Mouse (Mus musculus) layer of hippocampus, postnatal 25 days (tissue): ENCODE measurements at regions not wholly inside any gene's neighbourhood (a gene's known extent, or its start where the extent isn't known, plus 50 kb on each side); places are given as distances from the start of the nearest gene placed in this dataset.
"Not testable (repeated sequence)": the region's sequence is repeated elsewhere in the genome, so short reads cannot be mapped to it uniquely, and the experiment has no call there.

Source experiments
- DNase-seq, 2 experiments: peaks; one replicate each; pipeline ENCODE4 v3.0.0; 2022; ENCODE audit warnings: mixed read lengths in 2 of 2, low spot score in 1 of 2; ENCODE audit errors: extremely low spot score in 1 of 2

DNA sequence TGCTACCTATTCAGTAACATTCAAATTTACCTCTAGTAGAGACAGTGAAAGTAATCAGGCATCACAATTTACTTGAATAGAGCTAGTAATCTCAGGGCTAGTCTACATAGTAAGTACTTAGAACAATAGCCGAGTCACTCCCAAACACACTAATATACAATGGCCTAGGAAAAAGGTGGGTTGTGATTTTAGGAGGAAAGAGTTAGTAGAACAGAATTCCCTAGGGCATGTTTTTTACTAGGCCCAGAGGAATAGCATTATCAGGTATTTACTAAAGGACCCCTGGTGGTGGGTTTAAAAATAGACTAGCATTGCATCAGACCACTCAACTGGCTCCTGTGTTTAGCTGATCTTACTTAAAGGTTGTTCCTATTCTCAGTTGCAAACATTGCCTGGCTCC is 535.8 kb downstream of the Mat2b start:
- DNase-seq: not testable (repeated sequence)

DNA sequence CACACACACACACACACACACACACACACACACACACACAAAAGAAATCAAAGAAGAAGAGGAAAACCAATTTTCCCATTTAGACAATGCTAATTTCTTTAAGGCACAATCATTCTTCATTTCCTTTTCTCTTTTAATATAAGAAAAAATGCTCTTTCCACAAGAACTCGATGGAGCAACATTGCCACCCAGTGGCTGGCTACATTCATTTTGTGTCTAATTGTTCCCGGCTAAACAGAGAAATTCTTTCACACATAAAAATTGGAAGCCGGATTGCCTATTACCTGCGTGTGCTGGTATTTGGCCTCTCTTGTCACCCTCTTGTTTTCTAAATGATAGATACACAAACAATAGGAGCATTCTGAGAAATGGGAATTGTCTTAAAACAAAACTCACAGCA is 545.7 kb downstream of the Mat2b start:
- DNase-seq: peak; percentile 58 to 80

DNA sequence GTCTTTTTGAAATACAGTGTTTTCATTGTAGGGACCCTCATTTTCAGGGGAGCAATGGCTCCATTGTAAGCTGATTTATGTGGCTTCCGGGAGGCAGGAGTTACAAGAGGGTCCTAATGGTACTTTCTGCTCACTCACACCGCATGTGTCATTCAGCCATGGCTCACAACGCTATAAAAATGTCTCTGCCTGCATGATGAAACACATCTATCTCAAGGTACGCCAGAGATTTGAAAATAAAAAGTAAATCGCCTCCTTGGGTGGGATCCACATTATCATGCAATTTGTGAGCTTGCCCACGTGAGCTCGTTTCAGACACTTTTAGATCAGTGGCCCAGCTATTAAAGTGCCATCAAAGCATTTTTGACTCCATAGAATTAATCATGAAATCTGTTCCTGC is 557.2 kb downstream of the Mat2b start:
- DNase-seq: no peak

DNA sequence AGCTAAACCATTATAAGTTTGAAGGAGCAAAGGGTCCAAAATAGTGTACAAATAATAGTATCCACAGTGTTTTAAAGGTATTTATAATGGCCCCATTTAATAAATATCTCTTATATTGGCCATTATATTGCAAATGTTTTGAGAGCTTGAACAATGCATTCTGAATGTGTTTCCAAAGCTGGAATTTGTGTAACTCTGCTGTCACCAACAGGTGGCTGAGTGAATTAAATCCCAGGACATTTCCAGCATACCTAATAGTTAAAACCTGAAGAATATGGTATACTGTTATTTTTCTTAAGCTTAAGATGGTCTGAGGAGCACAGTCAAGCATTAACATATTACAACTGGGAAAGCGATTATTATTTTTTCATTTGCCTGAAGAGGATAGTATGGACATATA is 592.4 kb downstream of the Mat2b start:
- no peak for DNase-seq

- DNase-seq: no peak
Measured at GRCm38 (mm10) chr11:40074317-40074716, 620.7 kb downstream of the Mat2b start.

DNA sequence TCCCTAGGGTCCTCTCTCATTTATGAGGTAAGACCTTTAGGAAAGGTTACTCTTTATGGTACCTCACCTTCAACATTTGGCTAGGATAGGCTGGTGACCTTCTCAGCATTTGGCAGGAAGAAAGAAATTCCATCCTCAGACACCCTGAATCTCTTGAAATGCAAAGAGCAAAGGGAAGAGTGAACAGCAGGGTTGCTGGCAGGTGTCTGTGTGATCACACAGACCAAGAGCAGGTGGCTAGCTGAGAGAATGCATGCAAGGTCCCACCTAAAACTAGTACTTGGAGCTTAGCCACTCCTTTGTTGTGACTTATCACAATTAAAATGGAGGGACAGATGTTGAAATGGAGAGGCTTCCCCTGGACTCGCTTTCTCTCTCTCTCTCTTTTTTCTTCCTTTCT is 644.5 kb downstream of the Mat2b start:
- no peak for DNase-seq

GRCm38 (mm10) chr11:40027511-40027910 is 667.5 kb downstream of the Mat2b start:
- DNase-seq: no peak

DNA sequence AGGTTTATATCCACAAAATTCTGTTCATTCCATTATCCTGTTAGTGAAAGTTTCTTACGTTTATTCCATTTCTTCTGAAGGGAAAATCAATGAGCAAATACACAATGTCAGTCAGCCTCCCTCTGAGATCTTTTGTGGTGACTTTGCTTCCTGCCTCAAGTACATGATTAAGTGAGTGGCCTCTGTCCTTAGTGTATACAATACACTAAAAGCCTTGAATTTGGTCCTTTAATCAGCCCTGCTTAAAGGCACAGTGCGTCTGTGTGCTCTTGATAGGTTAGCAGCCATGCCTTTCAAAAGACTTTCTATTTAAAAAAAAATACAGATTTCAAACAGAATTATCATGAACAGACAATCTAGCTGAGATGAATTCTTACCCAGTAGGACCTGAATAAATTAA is 695.5 kb downstream of the Mat2b start:
- DNase-seq: no peak

GRCm38 (mm10) chr11:39998612-39999011 is 696.4 kb downstream of the Mat2b start:
- no peak for DNase-seq

DNA sequence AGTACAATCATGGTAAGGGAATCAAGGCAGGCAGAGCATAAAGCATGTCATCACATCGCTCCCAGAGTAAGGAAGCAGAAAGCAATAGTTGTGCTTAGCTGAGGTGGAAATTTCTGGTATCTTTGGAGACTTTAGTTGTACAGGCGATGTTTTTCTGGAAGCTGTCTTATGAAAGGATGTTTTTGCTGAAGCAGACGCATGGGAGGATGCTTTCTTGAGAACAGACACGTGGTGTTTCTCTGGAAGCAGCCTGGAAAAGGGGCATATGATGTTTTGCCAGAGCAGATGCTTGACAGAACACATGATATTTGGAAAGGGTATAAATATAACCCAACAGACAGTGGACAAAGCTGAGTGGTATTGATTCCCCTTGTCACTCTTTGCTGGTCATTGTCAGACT is 722.4 kb downstream of the Mat2b start:
- no peak for DNase-seq

DNA sequence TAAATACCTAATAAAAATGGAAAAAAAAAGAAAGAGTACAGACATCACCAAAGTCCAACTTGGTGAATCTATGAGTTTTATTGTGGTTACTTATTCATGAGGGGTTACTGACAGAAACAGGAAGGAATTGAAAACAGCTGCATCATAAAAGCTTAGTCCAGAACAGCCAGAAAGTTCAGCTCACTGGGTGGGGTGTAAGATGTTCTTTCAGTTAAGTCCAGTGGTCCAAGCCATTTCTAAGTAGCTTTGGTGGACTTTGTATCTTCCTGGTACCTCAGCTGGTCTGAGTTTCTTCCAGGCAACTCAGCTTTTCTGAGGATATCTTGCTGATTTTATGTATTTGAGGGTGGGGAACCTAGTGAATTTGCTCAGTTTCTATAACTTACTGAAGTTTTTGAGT is 731.3 kb downstream of the Mat2b start:
- DNase-seq: no peak

- DNase-seq: no peak
Measured at GRCm38 (mm10) chr11:39954426-39954825, 740.6 kb downstream of the Mat2b start.

- DNase-seq: no peak
Measured at GRCm38 (mm10) chr11:39944196-39944595, 750.8 kb downstream of the Mat2b start.

GRCm38 (mm10) chr11:39934216-39934615 is 760.8 kb downstream of the Mat2b start:
- DNase-seq: no peak

- DNase-seq: no peak
Measured at GRCm38 (mm10) chr11:39923977-39924527, 771.0 kb downstream of the Mat2b start.

DNA sequence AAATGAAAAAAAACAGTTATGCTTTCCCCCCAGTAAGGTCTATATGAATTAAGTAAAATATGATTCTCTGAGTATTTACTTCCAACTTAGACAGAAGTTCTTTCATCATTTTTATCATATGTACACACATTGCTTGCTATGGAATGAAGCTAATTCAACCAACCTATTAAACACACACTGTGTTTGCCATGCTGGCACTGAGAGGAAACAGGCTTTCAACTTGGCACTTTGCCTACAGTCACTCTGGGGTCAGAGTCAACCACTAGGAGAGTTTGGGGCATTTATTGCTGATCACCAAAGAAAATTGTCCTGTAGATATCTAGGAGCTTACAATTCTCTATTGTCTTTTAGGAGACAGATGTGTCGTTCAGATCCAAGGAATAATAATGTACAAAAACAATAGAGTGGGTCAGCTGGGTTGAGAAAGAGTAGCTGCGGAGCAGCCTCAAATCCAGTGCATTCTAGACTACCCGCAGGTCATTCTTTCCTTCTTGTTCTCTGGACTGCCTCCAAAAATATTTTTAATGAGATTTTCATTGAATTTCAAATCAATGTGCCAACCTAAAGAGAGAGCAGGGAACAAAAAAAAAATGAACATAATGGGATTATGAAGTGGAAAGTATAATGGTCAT is 777.2 kb downstream of the Mat2b start:
- DNase-seq: no peak

DNA sequence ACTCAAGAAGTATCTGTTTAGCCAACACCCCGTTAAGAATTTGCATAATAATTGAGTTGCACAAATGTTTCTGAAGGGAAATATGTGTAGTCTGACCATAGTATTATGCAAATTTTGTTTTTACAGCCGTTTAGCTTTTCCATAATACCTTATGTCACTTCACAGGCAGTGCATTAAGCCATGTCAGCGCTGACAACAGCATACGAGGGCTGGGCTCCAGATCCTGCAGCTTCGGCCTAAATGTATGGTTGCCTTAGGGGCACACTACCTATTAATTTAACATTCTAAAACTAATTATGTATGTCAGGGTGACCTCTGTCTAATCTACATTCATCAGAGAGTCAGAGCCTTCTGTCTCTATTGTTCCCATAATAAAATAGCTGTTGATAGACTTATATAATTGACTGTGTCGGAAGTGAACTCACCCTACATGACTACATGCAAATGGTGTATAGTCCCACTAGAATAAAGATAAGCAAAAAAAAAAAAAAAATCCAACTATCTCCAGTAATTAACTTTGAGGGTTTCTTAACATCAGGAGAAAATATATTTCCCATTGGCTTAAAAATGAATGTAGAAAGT is 795.3 kb downstream of the Mat2b start:
- DNase-seq: no peak

GRCm38 (mm10) chr11:39883305-39883704 is 811.7 kb downstream of the Mat2b start:
- DNase-seq: no peak

DNA sequence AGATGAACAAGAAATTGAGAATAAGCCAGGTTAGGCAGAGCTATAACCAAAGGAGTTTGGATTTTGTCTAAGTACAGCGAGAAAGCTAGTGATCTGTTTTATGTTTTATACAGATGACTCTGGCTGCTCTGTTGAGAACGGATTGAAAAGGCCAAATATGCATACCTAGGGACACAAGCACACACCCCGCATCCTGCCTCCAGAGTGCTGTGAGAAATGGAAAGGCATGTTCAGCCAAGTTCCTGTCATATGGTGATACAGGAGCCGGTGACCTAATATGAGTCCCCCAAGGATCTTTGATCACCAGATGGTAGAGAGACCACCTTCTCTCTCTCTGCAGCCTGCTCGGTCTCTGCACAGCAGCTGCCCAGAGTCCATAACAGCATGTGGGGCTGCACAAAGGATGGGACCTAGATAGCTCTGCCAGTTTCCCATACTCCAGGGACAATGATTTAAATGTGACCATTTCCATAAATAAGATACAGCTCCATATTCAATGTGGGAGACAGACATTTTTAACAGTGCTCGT is 826.5 kb downstream of the Mat2b start:
- no peak for DNase-seq
